Mouse (Mus musculus) MEL (cell line): ENCODE results near the gene P2rx1.

Source experiments
- BHLHE40 ChIP-seq: IDR thresholded peaks from 2 replicates; pipeline ENCODE4 v1.6.1; 2012; ENCODE audit warnings: low read depth, mild to moderate bottlenecking, inconsistent platforms, low read length, improper control_type of control experiment, borderline replicate concordance
- CTCF ChIP-seq, 3 experiments: IDR thresholded peaks in 2 of 3; conservative IDR thresholded peaks in 1 of 3; 2 replicates each; pipeline ENCODE4 v1.5.1; 2011 to 2012; ENCODE audit warnings: low read length in 3 of 3, low read depth in 2 of 3, mild to moderate bottlenecking in 2 of 3, improper control_type of control experiment in 1 of 3, inconsistent platforms in 1 of 3, mixed read lengths in 1 of 3, moderate library complexity in 1 of 3; ENCODE audit not compliant: control insufficient read depth in 1 of 3, insufficient read depth in 1 of 3, poor library complexity in 1 of 3, severe bottlenecking in 1 of 3
- E2F4 ChIP-seq: IDR thresholded peaks from 2 replicates; pipeline ENCODE4 v1.6.1; 2011; ENCODE audit warnings: low read depth, low read length, improper control_type of control experiment, borderline replicate concordance
- ELF1 ChIP-seq: IDR thresholded peaks from 2 replicates; pipeline ENCODE4 v1.6.1; 2014; ENCODE audit warnings: low read depth, mild to moderate bottlenecking, inconsistent platforms, low read length, improper control_type of control experiment, moderate library complexity
- EP300 ChIP-seq, 2 experiments: IDR thresholded peaks; 2 replicates each; pipeline ENCODE4 v1.6.1; 2011; ENCODE audit warnings: improper control_type of control experiment in 2 of 2, low read length in 2 of 2, low read depth in 1 of 2, mild to moderate bottlenecking in 1 of 2
- ETS1 ChIP-seq: IDR thresholded peaks from 2 replicates; pipeline ENCODE4 v1.6.1; 2012; ENCODE audit warnings: low read depth, mild to moderate bottlenecking, inconsistent platforms, low read length, improper control_type of control experiment, moderate library complexity
- MAFK ChIP-seq: IDR thresholded peaks from 2 replicates; pipeline ENCODE4 v1.6.1; 2011; ENCODE audit warnings: low read depth, mild to moderate bottlenecking, low read length, improper control_type of control experiment, borderline replicate concordance
- MYC ChIP-seq: IDR thresholded peaks from 2 replicates; pipeline ENCODE4 v1.6.1; 2011; ENCODE audit warnings: low read depth, mild to moderate bottlenecking, low read length, improper control_type of control experiment, moderate library complexity
- TAL1 ChIP-seq: IDR thresholded peaks from 2 replicates; pipeline ENCODE4 v1.6.1; 2012; ENCODE audit warnings: mild to moderate bottlenecking, inconsistent platforms, low read length, moderate library complexity, mixed read lengths
- ZC3H11A ChIP-seq: IDR thresholded peaks from 2 replicates; pipeline ENCODE4 v1.6.1; 2012; ENCODE audit warnings: low read depth, mild to moderate bottlenecking, inconsistent platforms, low read length, improper control_type of control experiment
- ZKSCAN1 ChIP-seq: IDR thresholded peaks from 2 replicates; pipeline ENCODE4 v1.6.1; 2012; ENCODE audit warnings: low read depth, mild to moderate bottlenecking, inconsistent platforms, low read length, improper control_type of control experiment, moderate library complexity

DNA sequence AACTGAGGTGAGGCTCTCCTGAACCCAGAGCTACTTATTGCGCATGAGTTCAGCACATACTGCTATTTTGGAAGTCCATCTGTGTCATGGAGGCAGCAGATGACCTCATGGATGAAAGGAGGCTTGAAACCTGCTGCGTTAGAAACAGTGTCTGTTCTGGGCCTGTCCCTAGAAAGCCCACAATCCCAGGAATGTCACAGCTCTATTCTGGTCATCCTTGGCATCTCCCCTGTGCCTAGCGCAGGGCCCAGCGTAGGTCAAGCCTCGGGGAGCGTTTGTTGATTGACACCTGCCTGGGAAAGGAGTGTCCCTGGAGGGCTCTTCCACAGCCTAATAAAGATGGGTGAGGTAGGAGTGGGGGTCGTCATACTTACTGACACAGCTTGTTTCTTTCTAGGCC lies 37.2 kb downstream of the P2rx1 start:
- no peak for TF ChIP-seq EP300 (IDR thresholded peaks at IDR 0.05; ENCODE audit: low read depth in 1 of 2, low read length in 2 of 2)
- no peak for TF ChIP-seq E2F4
- TF ChIP-seq ZKSCAN1, result no peak
- TF ChIP-seq ETS1, result no peak
- TF ChIP-seq MAFK, result no peak
- TF ChIP-seq ELF1, result no peak
- TF ChIP-seq BHLHE40, result no peak
- TF ChIP-seq CTCF (IDR thresholded peaks at IDR 0.05 in 2 of 3, conservative IDR thresholded peaks at IDR 0.05 in 1 of 3; ENCODE audit: control insufficient read depth in 1 of 3, insufficient read depth in 1 of 3, low read depth in 2 of 3, low read length in 3 of 3, poor library complexity in 1 of 3, severe bottlenecking in 1 of 3), result no peak
- no peak for TF ChIP-seq ZC3H11A
- TF ChIP-seq MYC, result no peak
- no peak for TF ChIP-seq TAL1
